Mouse (Mus musculus): ENCODE results near the gene Tnfsf10. TPM values are rescaled to one million over a fixed set of nuclear protein-coding genes. Genes with fewer than 3 reads are reported as not detected.

Gene Tnfsf10
- polyA plus RNA-seq, 1 experiment from 2014 or later, result 0.05 TPM

DNA sequence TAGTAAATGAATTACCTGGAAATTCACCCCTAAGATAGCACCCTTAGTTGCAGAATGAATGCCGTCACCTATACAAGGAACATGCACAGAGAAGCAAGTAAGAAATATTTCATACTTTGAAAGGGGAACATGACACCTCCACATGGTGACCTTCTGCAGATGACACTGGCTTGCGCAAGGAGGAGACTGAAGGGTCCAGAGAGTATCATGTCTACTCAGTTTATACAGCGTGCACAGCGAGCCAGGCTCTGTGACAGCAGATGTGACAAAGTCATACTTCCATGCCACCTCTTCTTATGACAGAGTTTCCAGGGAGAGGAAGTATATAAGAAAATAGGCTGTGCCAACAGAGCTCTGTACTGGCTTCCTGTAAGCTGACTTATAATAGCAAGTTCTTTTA lies 5.4 kb upstream of the Tnfsf10 start:
- Histone ChIP-seq H3K4me3 (replicated peaks) (no peak overlapping the region), H3K4me2 (no peak overlapping the region), H3K36me3 (no peaks in the 10 kb centered on the region), H3K9me3 (no peaks in the 10 kb centered on the region), H3K27ac (no peak overlapping the region), H3K27me3 (no peaks in the 10 kb centered on the region), H3K4me1 (replicated peaks) (peaks cover under 1% of the 10 kb centered on the region; the same call in 1 of the 2 replicates), H3K9ac (replicated peaks) (no peak overlapping the region)
- ATAC-seq (ENCODE audit: insufficient number of reproducible peaks, insufficient read depth, low FRiP score, low TSS enrichment, low read depth), result no peak
- 95% methylated on average over 4 of the region's 4 CpGs for WGBS

DNA sequence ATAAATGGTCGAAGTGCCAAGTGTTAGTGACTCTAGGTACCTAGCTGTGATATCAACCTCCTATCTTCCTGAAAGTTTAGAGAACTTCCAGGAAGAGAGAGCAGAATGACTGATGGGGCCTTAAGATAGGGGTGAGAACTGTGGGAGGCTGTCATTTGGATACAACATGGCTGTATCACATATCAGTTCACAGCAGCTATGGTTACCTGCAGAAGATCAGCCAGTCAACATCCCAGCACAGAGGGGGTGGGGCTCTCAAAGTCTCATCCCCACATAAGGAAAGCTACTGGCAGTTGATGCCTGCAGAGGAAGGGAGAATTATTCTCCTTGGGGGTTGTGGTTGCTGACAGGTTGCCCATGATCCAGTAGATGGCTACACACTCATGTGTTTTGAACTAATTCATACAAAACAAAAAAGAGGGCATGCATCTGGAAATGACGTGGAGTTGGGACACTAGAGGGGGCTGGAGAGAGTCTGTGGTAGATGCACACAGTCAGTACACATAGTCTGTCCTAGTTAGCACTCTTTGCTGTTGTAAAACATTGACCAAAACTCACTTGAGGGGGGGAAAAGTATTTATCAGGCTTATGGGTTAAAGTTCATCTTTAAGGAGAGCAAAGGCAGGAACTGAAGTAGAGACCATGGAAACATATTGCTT lies 2.2 kb upstream of the Tnfsf10 start:
- Histone ChIP-seq H3K36me3 (no peaks in the 10 kb centered on the region), H3K4me1 (replicated peaks) (peaks cover 10% of the 10 kb centered on the region), H3K4me3 (replicated peaks) (no peak overlapping the region), H3K9me3 (no peaks in the 10 kb centered on the region), H3K9ac (replicated peaks) (no peak overlapping the region), H3K4me2 (no peak overlapping the region), H3K27ac (no peak overlapping the region), H3K27me3 (no peaks in the 10 kb centered on the region)
- ATAC-seq (ENCODE audit: insufficient number of reproducible peaks, insufficient read depth, low FRiP score, low TSS enrichment, low read depth), result no peak
- 62% methylated on average over 2 of the region's 2 CpGs for WGBS

DNA sequence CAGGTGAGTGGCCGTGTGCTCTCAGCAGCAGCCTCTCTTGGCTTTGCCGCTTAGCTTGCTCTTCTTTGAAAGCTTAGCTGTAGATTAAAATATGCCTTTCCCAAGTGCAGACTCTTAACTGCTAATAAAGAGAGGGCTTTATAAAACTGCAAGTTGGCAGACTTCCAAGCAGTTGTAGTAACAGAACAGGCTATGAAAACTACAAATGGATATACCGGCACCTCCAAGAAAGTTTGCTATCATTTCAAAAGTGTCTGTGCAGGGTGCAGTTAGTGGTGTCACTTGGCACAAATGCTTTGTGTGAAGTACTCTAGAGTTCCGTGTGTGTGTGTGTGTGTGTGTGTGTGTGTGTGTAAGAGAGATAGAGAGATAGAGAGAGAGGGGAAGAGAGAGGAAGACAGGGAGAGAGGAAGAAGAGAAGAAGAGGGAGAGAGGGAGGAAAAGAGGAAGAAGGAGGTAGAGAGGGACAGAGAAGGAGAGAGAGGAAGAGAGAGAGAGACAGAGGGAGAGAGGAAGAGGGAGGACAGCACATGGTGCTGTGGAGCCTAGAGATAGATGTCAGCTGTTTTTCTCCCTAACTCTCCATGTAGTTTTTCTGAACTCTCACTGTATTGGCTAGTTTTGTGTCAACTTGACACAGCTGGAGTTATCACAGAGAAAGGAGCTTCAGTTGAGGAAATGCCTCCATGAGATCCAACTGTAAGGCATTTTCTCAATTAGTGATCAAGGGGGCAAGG lies 628 bp downstream of the Tnfsf10 start:
- WGBS, result 56% methylated on average over 4 of the region's 4 CpGs
- no peaks in the 10 kb centered on the region for H3K36me3 ChIP-seq
- H3K9ac ChIP-seq (replicated peaks), result no peak overlapping the region
- H3K9me3 ChIP-seq, result no peaks in the 10 kb centered on the region
- no peak overlapping the region for H3K27ac ChIP-seq
- H3K4me2 ChIP-seq, result peak overlapping the region; percentile 30
- H3K27me3 ChIP-seq, result no peaks in the 10 kb centered on the region
- peaks cover 13% of the 10 kb centered on the region for H3K4me1 ChIP-seq (replicated peaks)
- no peak overlapping the region for H3K4me3 ChIP-seq (replicated peaks)
- no peak for ATAC-seq (ENCODE audit: insufficient number of reproducible peaks, insufficient read depth, low FRiP score, low TSS enrichment, low read depth)

DNA sequence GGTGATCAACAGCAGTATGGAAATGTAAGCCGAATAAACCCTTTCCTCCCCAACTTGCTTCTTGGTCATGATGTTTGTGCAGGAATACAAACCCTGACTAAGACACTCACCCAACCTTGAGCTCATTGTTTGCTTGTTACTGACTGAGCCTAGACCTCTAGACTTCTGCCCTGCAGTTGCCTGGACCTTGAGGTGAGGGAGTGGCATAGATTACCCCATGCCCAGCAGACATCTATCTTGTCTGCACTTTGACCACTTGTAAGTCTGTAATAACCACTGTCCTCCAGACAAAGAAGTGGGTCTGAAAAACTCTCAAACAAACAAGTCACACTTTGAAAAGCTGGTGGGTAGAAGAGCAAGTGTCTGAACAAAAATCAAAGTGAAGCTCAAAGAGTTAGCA lies 2.8 kb downstream of the Tnfsf10 start:
- no peak overlapping the region for H3K9ac ChIP-seq (replicated peaks)
- H3K9me3 ChIP-seq, result no peaks in the 10 kb centered on the region
- no peaks in the 10 kb centered on the region for H3K27me3 ChIP-seq
- H3K4me2 ChIP-seq, result no peak overlapping the region
- peaks cover 21% of the 10 kb centered on the region for H3K4me1 ChIP-seq (replicated peaks)
- H3K4me3 ChIP-seq (replicated peaks), result no peak overlapping the region
- 82% methylated on average over 1 of the region's 1 CpGs for WGBS
- no peak for ATAC-seq (ENCODE audit: insufficient number of reproducible peaks, insufficient read depth, low FRiP score, low TSS enrichment, low read depth)
- no peaks in the 10 kb centered on the region for H3K36me3 ChIP-seq
- no peak overlapping the region for H3K27ac ChIP-seq

DNA sequence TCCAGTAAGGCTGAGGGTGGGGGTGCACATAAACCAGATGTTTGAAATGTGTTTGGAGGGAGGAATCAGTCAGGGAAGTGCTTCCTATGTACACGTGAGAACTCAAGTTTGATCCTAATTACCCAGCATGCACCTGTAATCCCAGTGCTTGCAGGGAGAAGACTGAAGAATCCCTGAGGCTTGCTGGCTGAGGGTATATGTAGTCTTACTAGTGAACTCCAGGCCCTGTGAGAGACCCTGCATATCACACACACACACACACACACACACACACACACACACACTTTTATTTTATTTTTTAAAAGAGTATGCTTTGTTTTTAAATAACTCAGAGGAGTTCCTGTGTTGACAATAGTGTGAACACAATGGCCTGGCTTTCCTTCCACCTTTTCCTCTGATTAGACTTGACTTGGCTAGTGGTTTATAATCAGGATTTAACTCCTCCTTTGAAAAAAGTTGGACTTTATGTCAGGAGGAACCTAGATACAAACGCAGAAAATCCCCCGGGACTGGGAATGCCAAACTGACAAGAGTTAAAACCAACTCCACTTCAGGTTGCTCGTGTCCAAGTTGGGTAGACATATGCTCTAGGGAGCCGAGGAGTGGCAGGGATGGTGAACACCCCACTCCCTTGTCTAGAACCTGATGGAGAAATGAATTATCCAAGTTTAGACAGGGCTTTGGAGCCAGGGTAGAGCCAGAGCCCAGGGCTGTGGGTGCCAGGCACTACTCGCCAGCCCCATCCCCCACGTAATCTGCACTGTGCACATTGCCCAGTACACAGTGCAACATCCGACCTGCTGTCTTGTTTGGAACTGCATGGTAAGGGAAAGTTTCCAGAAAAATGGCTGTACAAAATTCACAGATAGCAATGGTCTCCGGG lies 4.0 kb downstream of the Tnfsf10 start:
- Histone ChIP-seq H3K4me3 (replicated peaks) (no peak overlapping the region), H3K4me1 (replicated peaks) (peaks cover 21% of the 10 kb centered on the region), H3K27ac (no peak overlapping the region), H3K36me3 (no peaks in the 10 kb centered on the region), H3K27me3 (no peaks in the 10 kb centered on the region), H3K4me2 (no peak overlapping the region), H3K9me3 (no peaks in the 10 kb centered on the region), H3K9ac (replicated peaks) (no peak overlapping the region)
- WGBS, result 77% methylated on average over 9 of the region's 9 CpGs
- no peak for ATAC-seq (ENCODE audit: insufficient number of reproducible peaks, insufficient read depth, low FRiP score, low TSS enrichment, low read depth)

DNA sequence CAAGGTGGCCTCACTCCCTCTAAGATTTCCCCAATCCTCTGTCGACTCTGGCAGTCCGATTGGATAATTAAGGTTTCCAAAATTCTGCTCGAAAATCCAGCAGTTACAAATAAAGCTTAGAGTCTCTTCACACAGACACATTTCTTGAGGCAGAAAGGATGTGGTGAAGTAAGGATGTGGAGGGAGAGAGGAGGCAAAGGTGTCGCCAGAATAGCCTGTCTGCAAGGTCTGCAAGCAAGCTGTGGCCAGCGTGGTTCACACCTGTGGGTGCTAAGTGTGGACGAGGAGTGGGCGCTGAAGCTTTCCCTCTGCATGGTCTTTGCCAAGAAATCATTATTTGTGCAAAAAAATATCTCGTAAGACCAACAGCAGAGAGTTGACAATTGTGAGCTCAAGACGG lies 5.8 kb downstream of the Tnfsf10 start:
- ATAC-seq (ENCODE audit: insufficient number of reproducible peaks, insufficient read depth, low FRiP score, low TSS enrichment, low read depth), result no peak

DNA sequence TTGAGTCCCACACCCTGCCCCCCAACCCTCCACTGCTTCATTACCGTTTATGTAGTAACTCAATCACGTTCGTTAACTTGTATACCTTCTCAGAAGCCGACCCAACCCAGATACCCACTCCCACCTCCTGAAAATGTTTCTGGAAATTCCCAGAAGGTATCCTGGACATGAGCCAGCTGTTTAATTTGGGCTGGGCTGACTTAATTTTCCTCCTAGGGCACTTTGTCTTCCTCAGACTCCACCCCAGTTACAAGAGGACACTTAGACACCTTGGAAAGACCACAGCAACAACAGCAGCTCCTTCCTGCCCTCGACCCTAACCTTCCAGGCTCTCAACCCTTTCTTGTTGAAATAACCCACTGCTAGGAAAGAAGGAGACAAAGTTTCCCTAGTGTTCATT lies 6.7 kb downstream of the Tnfsf10 start:
- Histone ChIP-seq H3K9me3 (no peaks in the 10 kb centered on the region), H3K36me3 (no peaks in the 10 kb centered on the region), H3K4me2 (no peak overlapping the region), H3K27me3 (no peaks in the 10 kb centered on the region), H3K27ac (no peak overlapping the region), H3K9ac (replicated peaks) (no peak overlapping the region), H3K4me1 (replicated peaks) (peaks cover 11% of the 10 kb centered on the region; the same call in 1 of the 2 replicates), H3K4me3 (replicated peaks) (no peak overlapping the region)
- 45% methylated on average over 5 of the region's 5 CpGs for WGBS
- no peak for ATAC-seq (ENCODE audit: insufficient number of reproducible peaks, insufficient read depth, low FRiP score, low TSS enrichment, low read depth)

More for the DNA sequence above, 5.8 kb downstream of the Tnfsf10 start:
- H3K36me3 ChIP-seq, result no peaks in the 10 kb centered on the region
- peaks cover 11% of the 10 kb centered on the region; the same call in 1 of the 2 replicates for H3K4me1 ChIP-seq (replicated peaks)
- no peak overlapping the region for H3K4me2 ChIP-seq
- no peak overlapping the region for H3K9ac ChIP-seq (replicated peaks)
- H3K9me3 ChIP-seq, result no peaks in the 10 kb centered on the region
- no peak overlapping the region for H3K4me3 ChIP-seq (replicated peaks)
- no peak overlapping the region for H3K27ac ChIP-seq
- WGBS, result 83% methylated on average over 9 of the region's 9 CpGs
- no peaks in the 10 kb centered on the region for H3K27me3 ChIP-seq

DNA sequence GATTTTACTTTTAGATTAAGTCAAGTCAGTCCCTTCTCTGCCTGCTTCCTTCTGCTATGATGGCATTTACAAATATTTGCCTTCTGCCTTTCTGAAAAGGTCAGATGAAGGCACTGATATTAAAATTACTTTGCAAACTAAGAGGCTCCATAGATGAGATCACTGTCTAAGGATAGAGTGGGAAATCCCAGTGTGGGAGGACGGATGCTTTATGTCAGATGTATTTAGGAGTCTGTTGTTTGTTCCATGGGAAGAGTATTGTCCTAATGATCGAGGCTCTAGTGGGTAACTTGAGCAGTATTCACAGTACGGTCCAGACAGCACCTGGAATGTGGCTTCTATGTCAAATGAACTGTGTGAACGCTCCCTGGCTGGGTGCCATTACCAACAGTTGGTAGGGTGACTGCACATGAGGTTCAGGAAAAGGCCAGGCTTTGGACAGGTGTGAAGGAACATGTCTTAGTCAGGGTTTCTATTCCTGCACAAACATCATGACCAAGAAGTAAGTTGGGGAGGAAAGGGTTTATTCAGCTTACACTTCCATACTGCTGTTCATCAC lies 9.9 kb downstream of the Tnfsf10 start:
- no peaks in the 10 kb centered on the region for H3K9me3 ChIP-seq
- H3K27me3 ChIP-seq, result no peaks in the 10 kb centered on the region

DNA sequence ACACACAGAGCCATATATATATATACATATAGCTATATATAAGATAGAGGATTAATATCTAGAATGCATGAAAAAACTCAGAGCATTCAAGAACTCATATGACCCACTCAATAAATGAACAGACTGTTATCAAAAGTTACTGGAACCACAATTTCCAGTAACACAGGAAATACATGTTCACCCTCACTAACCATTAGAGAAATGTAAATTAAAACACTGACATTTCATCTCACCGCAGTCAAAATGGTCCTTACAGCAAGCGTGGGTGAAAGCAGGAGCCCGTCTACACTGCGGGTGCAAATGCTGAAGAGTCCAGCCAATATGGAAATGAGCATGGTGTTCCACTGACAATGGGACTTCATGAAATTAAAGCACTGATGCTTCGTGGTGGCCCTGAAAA lies 13.9 kb downstream of the Tnfsf10 start:
- Histone ChIP-seq H3K9me3 (no peaks in the 10 kb centered on the region), H3K4me2 (no peak overlapping the region), H3K4me1 (replicated peaks) (no peaks in the 10 kb centered on the region), H3K9ac (replicated peaks) (no peak overlapping the region), H3K27ac (no peak overlapping the region), H3K36me3 (no peaks in the 10 kb centered on the region), H3K4me3 (replicated peaks) (no peak overlapping the region), H3K27me3 (no peaks in the 10 kb centered on the region)
- 91% methylated on average over 5 of the region's 5 CpGs for WGBS
- no peak for ATAC-seq (ENCODE audit: insufficient number of reproducible peaks, insufficient read depth, low FRiP score, low TSS enrichment, low read depth)

More for the DNA sequence above, 9.9 kb downstream of the Tnfsf10 start:
- H3K4me3 ChIP-seq (replicated peaks), result no peak overlapping the region
- 74% methylated on average over 4 of the region's 4 CpGs for whole genome bisulfite sequencing
- H3K4me1 ChIP-seq (replicated peaks), result 0 out of 2 replicates have a peak, but pooled peaks cover 8% of the 10 kb centered on the region
- H3K9ac ChIP-seq (replicated peaks), result no peak overlapping the region
- H3K4me2 ChIP-seq, result no peak overlapping the region
- no peaks in the 10 kb centered on the region for H3K36me3 ChIP-seq
- no peak overlapping the region for H3K27ac ChIP-seq
- ATAC-seq (ENCODE audit: insufficient number of reproducible peaks, insufficient read depth, low FRiP score, low TSS enrichment, low read depth), result no peak

DNA sequence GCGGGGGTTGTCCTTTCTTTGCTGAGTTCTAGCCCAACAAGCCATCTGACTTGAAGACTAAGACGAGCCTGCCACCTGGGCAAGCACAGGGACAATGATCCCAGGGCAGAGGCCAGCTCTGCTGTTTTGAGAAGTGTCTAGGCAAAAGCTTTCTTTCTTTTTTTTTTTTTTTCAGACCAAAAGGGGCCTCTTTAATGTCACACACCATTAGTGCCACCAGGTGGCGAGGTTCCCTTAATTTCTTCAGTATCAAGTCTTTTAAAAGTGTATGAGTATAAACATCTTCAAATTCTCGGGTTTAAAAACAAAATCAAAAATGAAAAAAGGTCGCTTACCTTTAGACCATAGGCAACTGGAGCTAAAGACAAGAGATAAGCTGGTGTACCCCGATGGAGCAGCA lies 21.6 kb downstream of the Tnfsf10 start:
- no peaks in the 10 kb centered on the region for H3K36me3 ChIP-seq
- WGBS, result 35% methylated on average over 6 of the region's 6 CpGs

DNA sequence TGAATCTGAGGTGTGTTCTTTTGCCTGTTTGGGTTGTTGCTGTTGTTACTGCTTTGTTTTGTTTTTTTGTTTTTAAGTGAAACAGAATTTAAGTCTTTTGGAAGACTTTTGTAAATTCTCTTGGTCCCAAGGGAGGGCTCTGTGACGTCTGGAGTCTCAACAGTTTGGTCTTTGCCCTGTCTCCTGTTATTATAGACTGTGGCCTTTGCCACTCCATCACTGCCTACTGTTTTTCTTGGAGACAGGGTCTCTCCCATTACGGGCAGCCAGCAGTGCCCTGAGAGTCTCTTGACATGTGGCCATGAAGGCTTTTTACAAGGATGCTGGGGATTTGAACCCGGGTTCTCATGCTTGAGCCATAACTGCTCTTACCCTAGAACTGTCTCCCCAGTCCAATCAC lies 22.1 kb downstream of the Tnfsf10 start:
- no peaks in the 10 kb centered on the region for H3K9me3 ChIP-seq
- 59% methylated on average over 3 of the region's 3 CpGs for WGBS
- no peak overlapping the region for H3K4me3 ChIP-seq (replicated peaks)
- H3K4me1 ChIP-seq (replicated peaks), result no peaks in the 10 kb centered on the region
- no peaks in the 10 kb centered on the region for H3K36me3 ChIP-seq
- ATAC-seq (ENCODE audit: insufficient number of reproducible peaks, insufficient read depth, low FRiP score, low TSS enrichment, low read depth), result no peak
- H3K27me3 ChIP-seq, result no peaks in the 10 kb centered on the region
- H3K4me2 ChIP-seq, result no peak overlapping the region
- H3K9ac ChIP-seq (replicated peaks), result no peak overlapping the region
- no peak overlapping the region for H3K27ac ChIP-seq

More for the DNA sequence above, 21.6 kb downstream of the Tnfsf10 start:
- Histone ChIP-seq H3K4me1 (replicated peaks) (no peaks in the 10 kb centered on the region), H3K27me3 (no peaks in the 10 kb centered on the region), H3K27ac (no peak overlapping the region), H3K9me3 (no peaks in the 10 kb centered on the region), H3K9ac (replicated peaks) (no peak overlapping the region), H3K4me3 (replicated peaks) (no peak overlapping the region), H3K4me2 (no peak overlapping the region)
- ATAC-seq (ENCODE audit: insufficient number of reproducible peaks, insufficient read depth, low FRiP score, low TSS enrichment, low read depth), result no peak
